Mouse (Mus musculus) brain, embryonic 14.5 days (tissue): Measurements from ENCODE around the gene Zc2hc1b.

Source experiments
- CTCF ChIP-seq: fragments of 200-500 bp; IDR thresholded peaks from 2 replicates; pipeline ENCODE4 v1.5.1; 2012; ENCODE audit warnings: inconsistent platforms, mild to moderate bottlenecking, moderate library complexity, borderline replicate concordance; ENCODE audit not compliant: insufficient read depth, insufficient read length; ENCODE audit errors: extremely low read depth
- POLR2A ChIP-seq: fragments of 200-500 bp; IDR thresholded peaks from 2 replicates; pipeline ENCODE4 v1.6.1; 2012; ENCODE audit warnings: mild to moderate bottlenecking, inconsistent platforms, borderline replicate concordance; ENCODE audit not compliant: poor library complexity, insufficient read depth, insufficient read length, severe bottlenecking; ENCODE audit errors: extremely low read depth

GRCm38 (mm10) chr10:13119300-13119699, 58.5 kb downstream of the Zc2hc1b start:
- TF ChIP-seq CTCF = no peak
- TF ChIP-seq POLR2A = no peak
